Comparison of ENCODE assay signal across 9 mouse cellular contexts in genomic region chr10:119363616-119364015, GRCm38 (mm10).
DNase-seq lines count a peak whose midpoint lies in the region; ATAC-seq and TF ChIP-seq lines count a peak whose summit lies in the region.
"Had no signal": no experiment of that assay in that cellular context is flagged by ENCODE, and none has a peak within 500 bp of the region (broad histone marks: within the 10 kb centered on the region; RNA-seq: fewer than 3 reads in every experiment).

No protein-coding gene starts in this region.

- H3K36me3 ChIP-seq in embryonic facial prominence, embryonic 11.5 days (replicated peaks; ENCODE audit: control insufficient read depth, insufficient read depth, low read depth, low read length): no peaks in the 10 kb centered on the region
- H3K36me3 ChIP-seq: embryonic facial prominence, embryonic 15.5 days; neural tube, embryonic 13.5 days had no signal

- H3K9me3 ChIP-seq in embryonic facial prominence, embryonic 11.5 days (replicated peaks; ENCODE audit: control insufficient read depth, low read length): no peaks in the 10 kb centered on the region
- H3K9me3 ChIP-seq: embryonic facial prominence, embryonic 15.5 days; neural tube, embryonic 13.5 days had no signal

- H3K4me3 ChIP-seq in embryonic facial prominence, embryonic 11.5 days (ENCODE audit: low read depth, low read length): no peak overlapping the region
- H3K4me3 ChIP-seq in lung, adult 2 months (replicated peaks; ENCODE audit: extremely low read depth, low read depth, low read length): no peak overlapping the region
- H3K4me3 ChIP-seq: embryonic facial prominence, embryonic 15.5 days; neural tube, embryonic 13.5 days had no signal

- no peak overlapping the region for H3K9ac ChIP-seq in embryonic facial prominence, embryonic 11.5 days (replicated peaks; ENCODE audit: low read length)
- H3K9ac ChIP-seq: embryonic facial prominence, embryonic 15.5 days; neural tube, embryonic 13.5 days had no signal

- no peak for ATAC-seq in embryonic facial prominence, embryonic 11.5 days (replicated peaks; ENCODE audit: insufficient number of reproducible peaks, low FRiP score, low TSS enrichment, low read depth)

- no peak overlapping the region for H3K27ac ChIP-seq in embryonic facial prominence, embryonic 11.5 days (replicated peaks; ENCODE audit: low read depth, low read length)
- H3K27ac ChIP-seq: embryonic facial prominence, embryonic 15.5 days; neural tube, embryonic 13.5 days had no signal

- no peaks in the 10 kb centered on the region for H3K4me1 ChIP-seq in embryonic facial prominence, embryonic 11.5 days (ENCODE audit: control insufficient read depth, insufficient read depth, low read length)
- H3K4me1 ChIP-seq in lung, adult 2 months (ENCODE audit: control insufficient read depth, insufficient read depth, low read length): no peaks in the 10 kb centered on the region
- H3K4me1 ChIP-seq: neural tube, embryonic 13.5 days had no signal

- H3K4me2 ChIP-seq in embryonic facial prominence, embryonic 11.5 days (ENCODE audit: low read depth, low read length): no peak overlapping the region
- H3K4me2 ChIP-seq: embryonic facial prominence, embryonic 15.5 days; neural tube, embryonic 13.5 days had no signal

- WGBS in embryonic facial prominence, embryonic 11.5 days: 49% methylated on average over 3 of the region's 3 CpGs
- WGBS in lung, adult 2 months: 40% methylated on average over 3 of the region's 3 CpGs

- TF ChIP-seq POLR2A in lung, adult 2 months (IDR thresholded peaks at IDR 0.05; ENCODE audit: borderline replicate concordance, extremely low read depth, low read depth, low read length): no peak

- TF ChIP-seq CTCF in lung, adult 2 months (IDR thresholded peaks at IDR 0.05; ENCODE audit: insufficient read depth, low read length): no peak

- H3K27me3 ChIP-seq in embryonic facial prominence, embryonic 11.5 days (ENCODE audit: control insufficient read depth, insufficient read depth, low read length): no peaks in the 10 kb centered on the region
- H3K27me3 ChIP-seq: embryonic facial prominence, embryonic 15.5 days; neural tube, embryonic 13.5 days had no signal

- peak; percentile 39 for DNase-seq in layer of hippocampus, adult 11-12 months (ENCODE audit: low spot score)
- no peak for DNase-seq in layer of hippocampus, adult 9-10 months (ENCODE audit: low spot score)
- DNase-seq in ES-CJ7 (ENCODE audit: low read depth, low spot score) (peak; percentile 31), R1 (ENCODE audit: low read depth, low spot score) (peak; percentile 59)
- peak; percentile 48 for DNase-seq in embryonic facial prominence, embryonic 11.5 days (ENCODE audit: low spot score)
- peak; percentile 7 for DNase-seq in lung, adult 2 months
- DNase-seq in thymus, postnatal 4 days: peak; percentile 69
